Mouse (Mus musculus): Measurements from ENCODE around the gene Cdk5rap3. TPM values are rescaled to one million over a fixed set of nuclear protein-coding genes. Genes with fewer than 3 reads are reported as not detected.

Cdk5rap3 gene
- polyA plus RNA-seq, 1 experiment from 2014 or later: 91.2 TPM

- DNase-seq (ENCODE audit: low spot score): no peak
- Histone ChIP-seq H3K9me3 (replicated peaks; ENCODE audit: control insufficient read depth, low read length) (no peaks in the 10 kb centered on the region), H3K36me3 (ENCODE audit: control insufficient read depth, insufficient read depth, low read length) (no peaks in the 10 kb centered on the region), H3K27ac (ENCODE audit: low read depth, low read length) (peak overlapping the region; percentile 96), H3K27me3 (replicated peaks; ENCODE audit: control insufficient read depth, insufficient read depth, low read length) (no peaks in the 10 kb centered on the region), H3K4me1 (ENCODE audit: control insufficient read depth, insufficient read depth, low read length) (peaks cover 30% of the 10 kb centered on the region), H3K9ac (ENCODE audit: low read length) (no peak overlapping the region), H3K4me2 (ENCODE audit: low read length) (no peak overlapping the region), H3K4me3 (ENCODE audit: low read depth, low read length) (no peak overlapping the region)
- ATAC-seq: no peak
- WGBS: 63% methylated on average over 8 of the region's 8 CpGs
Measured at GRCm38 (mm10) chr11:96886942-96887546, 29.3 kb downstream of the Cdk5rap3 start.

- Histone ChIP-seq H3K4me3 (ENCODE audit: low read depth, low read length) (no peak overlapping the region), H3K9me3 (replicated peaks; ENCODE audit: control insufficient read depth, low read length) (no peaks in the 10 kb centered on the region), H3K4me1 (ENCODE audit: control insufficient read depth, insufficient read depth, low read length) (peaks cover 30% of the 10 kb centered on the region), H3K4me2 (ENCODE audit: low read length) (peak overlapping the region; percentile 20; the same call in 1 of the 2 replicates), H3K27ac (ENCODE audit: low read depth, low read length) (peak overlapping the region; percentile 96), H3K36me3 (ENCODE audit: control insufficient read depth, insufficient read depth, low read length) (no peaks in the 10 kb centered on the region), H3K27me3 (replicated peaks; ENCODE audit: control insufficient read depth, insufficient read depth, low read length) (no peaks in the 10 kb centered on the region), H3K9ac (ENCODE audit: low read length) (peak overlapping the region; percentile 43)
- peak; percentile 95 for ATAC-seq
- DNase-seq (ENCODE audit: low spot score): peak; percentile 95
- WGBS: under 1% methylated on average over 5 of the region's 5 CpGs
Measured at GRCm38 (mm10) chr11:96885901-96886340, 30.4 kb downstream of the Cdk5rap3 start.

- no peak overlapping the region for H3K27ac ChIP-seq (ENCODE audit: low read depth, low read length)
- H3K4me3 ChIP-seq (ENCODE audit: low read depth, low read length): no peak overlapping the region
- peaks cover 39% of the 10 kb centered on the region for H3K4me1 ChIP-seq (ENCODE audit: control insufficient read depth, insufficient read depth, low read length)
Measured at GRCm38 (mm10) chr11:96880296-96880695, 36.0 kb downstream of the Cdk5rap3 start.

GRCm38 (mm10) chr11:96879359-96879758 is 36.9 kb downstream of the Cdk5rap3 start:
- H3K4me1 ChIP-seq (ENCODE audit: control insufficient read depth, insufficient read depth, low read length): peaks cover 44% of the 10 kb centered on the region
- no peak overlapping the region for H3K9ac ChIP-seq (ENCODE audit: low read length)
- no peaks in the 10 kb centered on the region for H3K27me3 ChIP-seq (replicated peaks; ENCODE audit: control insufficient read depth, insufficient read depth, low read length)
- 6% methylated on average over 7 of the region's 7 CpGs for WGBS
- H3K27ac ChIP-seq (ENCODE audit: low read depth, low read length): peak overlapping the region; percentile 15; the same call in 1 of the 2 replicates
- no peaks in the 10 kb centered on the region for H3K36me3 ChIP-seq (ENCODE audit: control insufficient read depth, insufficient read depth, low read length)
- no peak overlapping the region for H3K4me2 ChIP-seq (ENCODE audit: low read length)
- H3K4me3 ChIP-seq (ENCODE audit: low read depth, low read length): no peak overlapping the region
- DNase-seq (ENCODE audit: low spot score) (no peak), ATAC-seq (no peak)
- no peaks in the 10 kb centered on the region for H3K9me3 ChIP-seq (replicated peaks; ENCODE audit: control insufficient read depth, low read length)

More at GRCm38 (mm10) chr11:96880296-96880695, 36.0 kb downstream of the Cdk5rap3 start:
- no peaks in the 10 kb centered on the region for H3K27me3 ChIP-seq (replicated peaks; ENCODE audit: control insufficient read depth, insufficient read depth, low read length)
- H3K9ac ChIP-seq (ENCODE audit: low read length): no peak overlapping the region
- ATAC-seq (no peak), DNase-seq (ENCODE audit: low spot score) (no peak)
- WGBS: 94% methylated on average over 9 of the region's 9 CpGs
- H3K9me3 ChIP-seq (replicated peaks; ENCODE audit: control insufficient read depth, low read length): no peaks in the 10 kb centered on the region
- H3K36me3 ChIP-seq (ENCODE audit: control insufficient read depth, insufficient read depth, low read length): no peaks in the 10 kb centered on the region
- no peak overlapping the region for H3K4me2 ChIP-seq (ENCODE audit: low read length)

GRCm38 (mm10) chr11:96878715-96879114 is 37.6 kb downstream of the Cdk5rap3 start:
- WGBS: 38% methylated on average over 3 of the region's 3 CpGs
- no peak for ATAC-seq
- H3K36me3 ChIP-seq (ENCODE audit: control insufficient read depth, insufficient read depth, low read length): no peaks in the 10 kb centered on the region
- no peak for DNase-seq (ENCODE audit: low spot score)
- no peak overlapping the region for H3K4me3 ChIP-seq (ENCODE audit: low read depth, low read length)
- peaks cover 46% of the 10 kb centered on the region for H3K4me1 ChIP-seq (ENCODE audit: control insufficient read depth, insufficient read depth, low read length)
- no peak overlapping the region for H3K4me2 ChIP-seq (ENCODE audit: low read length)
- H3K9ac ChIP-seq (ENCODE audit: low read length): no peak overlapping the region
- peak overlapping the region; percentile 59; the same call in 1 of the 2 replicates for H3K27ac ChIP-seq (ENCODE audit: low read depth, low read length)
- no peaks in the 10 kb centered on the region for H3K9me3 ChIP-seq (replicated peaks; ENCODE audit: control insufficient read depth, low read length)
- H3K27me3 ChIP-seq (replicated peaks; ENCODE audit: control insufficient read depth, insufficient read depth, low read length): no peaks in the 10 kb centered on the region

GRCm38 (mm10) chr11:96877071-96877470 is 39.2 kb downstream of the Cdk5rap3 start:
- H3K27ac ChIP-seq (ENCODE audit: low read depth, low read length): peak overlapping the region; percentile 100
- H3K27me3 ChIP-seq (replicated peaks; ENCODE audit: control insufficient read depth, insufficient read depth, low read length): no peaks in the 10 kb centered on the region
- no peaks in the 10 kb centered on the region for H3K9me3 ChIP-seq (replicated peaks; ENCODE audit: control insufficient read depth, low read length)
- ATAC-seq: no peak
- H3K4me1 ChIP-seq (ENCODE audit: control insufficient read depth, insufficient read depth, low read length): peaks cover 57% of the 10 kb centered on the region
- WGBS: 43% methylated on average over 4 of the region's 4 CpGs
- no peak overlapping the region for H3K4me3 ChIP-seq (ENCODE audit: low read depth, low read length)
- H3K36me3 ChIP-seq (ENCODE audit: control insufficient read depth, insufficient read depth, low read length): no peaks in the 10 kb centered on the region
- H3K9ac ChIP-seq (ENCODE audit: low read length): peak overlapping the region; percentile 70
- no peak for DNase-seq (ENCODE audit: low spot score)
- peak overlapping the region; percentile 53 for H3K4me2 ChIP-seq (ENCODE audit: low read length)

GRCm38 (mm10) chr11:96876300-96877040 is 39.8 kb downstream of the Cdk5rap3 start:
- Histone ChIP-seq H3K36me3 (ENCODE audit: control insufficient read depth, insufficient read depth, low read length) (no peaks in the 10 kb centered on the region), H3K27ac (ENCODE audit: low read depth, low read length) (peak overlapping the region; percentile 100), H3K4me2 (ENCODE audit: low read length) (peak overlapping the region; percentile 53), H3K27me3 (replicated peaks; ENCODE audit: control insufficient read depth, insufficient read depth, low read length) (no peaks in the 10 kb centered on the region), H3K9me3 (replicated peaks; ENCODE audit: control insufficient read depth, low read length) (no peaks in the 10 kb centered on the region), H3K9ac (ENCODE audit: low read length) (peak overlapping the region; percentile 70), H3K4me3 (ENCODE audit: low read depth, low read length) (0 out of 2 replicates have a peak overlapping the region, but pooled peaks have one; percentile 13), H3K4me1 (ENCODE audit: control insufficient read depth, insufficient read depth, low read length) (peaks cover 57% of the 10 kb centered on the region)
- WGBS: under 1% methylated on average over 13 of the region's 13 CpGs
- ATAC-seq (peak; percentile 81), DNase-seq (ENCODE audit: low spot score) (peak; percentile 78)

- H3K4me2 ChIP-seq (ENCODE audit: low read length): peak overlapping the region; percentile 53
- H3K9me3 ChIP-seq (replicated peaks; ENCODE audit: control insufficient read depth, low read length): no peaks in the 10 kb centered on the region
- peak overlapping the region; percentile 18; the same call in 1 of the 2 replicates for H3K4me3 ChIP-seq (ENCODE audit: low read depth, low read length)
- H3K27ac ChIP-seq (ENCODE audit: low read depth, low read length): peak overlapping the region; percentile 100
- H3K36me3 ChIP-seq (ENCODE audit: control insufficient read depth, insufficient read depth, low read length): no peaks in the 10 kb centered on the region
- ATAC-seq: peak; percentile 92
- H3K9ac ChIP-seq (ENCODE audit: low read length): peak overlapping the region; percentile 70
- DNase-seq (ENCODE audit: low spot score): peak; percentile 97
- peaks cover 57% of the 10 kb centered on the region for H3K4me1 ChIP-seq (ENCODE audit: control insufficient read depth, insufficient read depth, low read length)
- H3K27me3 ChIP-seq (replicated peaks; ENCODE audit: control insufficient read depth, insufficient read depth, low read length): no peaks in the 10 kb centered on the region
- 0% methylated on average over 35 of the region's 35 CpGs for WGBS
Measured at GRCm38 (mm10) chr11:96875745-96876144, 40.6 kb downstream of the Cdk5rap3 start.

- ATAC-seq: no peak
- no peak overlapping the region for H3K4me3 ChIP-seq (ENCODE audit: low read depth, low read length)
- WGBS: 9% methylated on average over 4 of the region's 4 CpGs
- H3K9ac ChIP-seq (ENCODE audit: low read length): peak overlapping the region; percentile 70
- H3K9me3 ChIP-seq (replicated peaks; ENCODE audit: control insufficient read depth, low read length): no peaks in the 10 kb centered on the region
- no peaks in the 10 kb centered on the region for H3K36me3 ChIP-seq (ENCODE audit: control insufficient read depth, insufficient read depth, low read length)
- H3K27me3 ChIP-seq (replicated peaks; ENCODE audit: control insufficient read depth, insufficient read depth, low read length): no peaks in the 10 kb centered on the region
- peak overlapping the region; percentile 53 for H3K4me2 ChIP-seq (ENCODE audit: low read length)
- H3K4me1 ChIP-seq (ENCODE audit: control insufficient read depth, insufficient read depth, low read length): peaks cover 57% of the 10 kb centered on the region
- DNase-seq (ENCODE audit: low spot score): no peak
- H3K27ac ChIP-seq (ENCODE audit: low read depth, low read length): peak overlapping the region; percentile 100
Measured at GRCm38 (mm10) chr11:96875270-96875669, 41.0 kb downstream of the Cdk5rap3 start.
